In the genomic region with DNA sequence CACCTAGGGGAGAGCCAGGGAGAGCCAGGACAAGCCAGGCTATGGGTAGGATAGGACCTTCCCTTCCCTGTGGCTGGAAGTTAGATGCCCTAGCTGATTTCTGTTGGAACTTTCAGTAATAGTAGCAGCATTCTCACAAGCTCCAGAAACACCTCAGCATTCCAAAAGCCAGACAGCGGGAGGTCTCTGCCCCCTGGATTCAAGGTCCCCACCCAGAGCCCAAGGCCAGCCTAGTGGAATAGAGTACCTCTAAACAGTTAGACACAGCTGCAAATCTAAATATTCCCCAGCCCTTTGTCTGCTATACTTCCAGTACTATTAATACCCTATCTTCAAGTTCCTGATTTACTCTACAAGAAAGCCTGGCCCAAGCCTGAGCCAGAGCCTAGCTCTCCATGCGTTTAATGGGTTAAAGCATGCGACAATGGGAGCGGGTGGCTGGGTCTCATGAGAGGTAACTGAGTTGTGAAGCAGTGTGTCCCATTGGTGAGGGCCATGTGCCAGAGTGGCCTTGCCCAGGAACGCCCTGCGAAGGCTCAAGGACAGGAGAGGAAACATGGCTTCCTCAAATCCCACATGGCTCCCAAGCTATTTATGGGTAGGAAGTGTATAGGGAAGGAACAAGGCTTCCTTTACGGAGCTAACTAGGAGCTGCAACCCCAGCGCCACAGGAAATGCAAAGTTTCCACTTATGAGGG, we compare ENCODE assay signal across 10 mouse cellular contexts. TPM values are rescaled to one million over a fixed set of nuclear protein-coding genes. Genes with fewer than 3 reads are reported as not detected.
A peak's percentile ranks its signal among the peaks of the same experiment; 100 is the strongest.
DNase-seq lines count a peak whose midpoint lies in the region; ATAC-seq lines count a peak whose summit lies in the region.
"Had no signal": no experiment of that assay in that cellular context is flagged by ENCODE, and none has a peak within 500 bp of the region (broad histone marks: within the 10 kb centered on the region; RNA-seq: fewer than 3 reads in every experiment).

No protein-coding gene starts in this region.

- peak; percentile 48 for DNase-seq in R1 (ENCODE audit: low read depth, low spot score)
- peak; percentile 58 to 82 for DNase-seq in adrenal gland, postnatal 36 days
- peak; percentile 67 to 83 for DNase-seq in kidney, postnatal 25 days
- no peak for DNase-seq in midbrain, embryonic 10.5 days (ENCODE audit: low spot score)

- no peaks in the 10 kb centered on the region for H3K27me3 ChIP-seq in heart, embryonic 16.5 days (ENCODE audit: control insufficient read depth, insufficient read depth, low read length)
- no peaks in the 10 kb centered on the region for H3K27me3 ChIP-seq in forebrain, embryonic 16.5 days (replicated peaks; ENCODE audit: control insufficient read depth, insufficient read depth, low read length)
- H3K27me3 ChIP-seq in midbrain, embryonic 10.5 days (ENCODE audit: low read depth, poor library complexity, severe bottlenecking) = peaks cover 6% of the 10 kb centered on the region; the same call in 1 of the 2 replicates
- H3K27me3 ChIP-seq: liver, embryonic 15.5 days; neural tube, embryonic 15.5 days had no signal

- peak overlapping the region; percentile 87 for H3K27ac ChIP-seq in heart, embryonic 16.5 days (ENCODE audit: low read length)
- H3K27ac ChIP-seq in forebrain, embryonic 16.5 days (ENCODE audit: low read length) = no peak overlapping the region
- no peak overlapping the region for H3K27ac ChIP-seq in midbrain, embryonic 10.5 days (replicated peaks)
- H3K27ac ChIP-seq: liver, embryonic 15.5 days; neural tube, embryonic 15.5 days had no signal

- H3K9ac ChIP-seq in heart, embryonic 16.5 days (ENCODE audit: low read length) = peak overlapping the region; percentile 15
- no peak overlapping the region for H3K9ac ChIP-seq in forebrain, embryonic 16.5 days (replicated peaks; ENCODE audit: low read depth, low read length)
- H3K9ac ChIP-seq: liver, embryonic 15.5 days; neural tube, embryonic 15.5 days had no signal

- peak; percentile 59 for ATAC-seq in heart, embryonic 16.5 days (replicated peaks; ENCODE audit: extremely low read depth, insufficient read depth, low FRiP score)
- no peak for ATAC-seq in forebrain, embryonic 16.5 days
- ATAC-seq in megakaryocyte, adult 5-6 weeks (ENCODE audit: poor library complexity, severe bottlenecking) = no peak

- no peak overlapping the region for H3K4me3 ChIP-seq in heart, embryonic 16.5 days (ENCODE audit: low read length)
- no peak overlapping the region for H3K4me3 ChIP-seq in forebrain, embryonic 16.5 days (replicated peaks; ENCODE audit: low read length)
- no peak overlapping the region for H3K4me3 ChIP-seq in midbrain, embryonic 10.5 days
- H3K4me3 ChIP-seq: liver, embryonic 15.5 days; neural tube, embryonic 15.5 days had no signal

- H3K4me2 ChIP-seq in heart, embryonic 16.5 days (ENCODE audit: low read depth, low read length) = peak overlapping the region; percentile 26
- H3K4me2 ChIP-seq in forebrain, embryonic 16.5 days (ENCODE audit: low read length) = no peak overlapping the region
- H3K4me2 ChIP-seq: liver, embryonic 15.5 days; neural tube, embryonic 15.5 days had no signal

- no peaks in the 10 kb centered on the region for H3K9me3 ChIP-seq in heart, embryonic 16.5 days (replicated peaks; ENCODE audit: control insufficient read depth, low read length)
- H3K9me3 ChIP-seq in forebrain, embryonic 16.5 days (ENCODE audit: control insufficient read depth, low read length) = no peaks in the 10 kb centered on the region
- H3K9me3 ChIP-seq in midbrain, embryonic 10.5 days (replicated peaks) = no peaks in the 10 kb centered on the region
- H3K9me3 ChIP-seq: G1E; liver, embryonic 15.5 days; neural tube, embryonic 15.5 days had no signal

- peaks cover 50% of the 10 kb centered on the region for H3K4me1 ChIP-seq in heart, embryonic 16.5 days (ENCODE audit: control insufficient read depth, insufficient read depth, low read length)
- no peaks in the 10 kb centered on the region for H3K4me1 ChIP-seq in forebrain, embryonic 16.5 days (replicated peaks; ENCODE audit: control insufficient read depth, insufficient read depth, low read length)
- H3K4me1 ChIP-seq in midbrain, embryonic 10.5 days = peaks cover 19% of the 10 kb centered on the region; the same call in 1 of the 2 replicates
- H3K4me1 ChIP-seq: liver, embryonic 15.5 days had no signal

- WGBS in heart, embryonic 16.5 days = 38% methylated on average over 8 of the region's 8 CpGs
- WGBS in forebrain, embryonic 16.5 days = 89% methylated on average over 8 of the region's 8 CpGs
- WGBS in midbrain, embryonic 10.5 days = 82% methylated on average over 8 of the region's 8 CpGs

- H3K36me3 ChIP-seq in heart, embryonic 16.5 days (ENCODE audit: control insufficient read depth, insufficient read depth) = no peaks in the 10 kb centered on the region
- no peaks in the 10 kb centered on the region for H3K36me3 ChIP-seq in forebrain, embryonic 16.5 days (ENCODE audit: control insufficient read depth, insufficient read depth)
- H3K36me3 ChIP-seq in midbrain, embryonic 10.5 days = no peaks in the 10 kb centered on the region
- H3K36me3 ChIP-seq: G1E; liver, embryonic 15.5 days; neural tube, embryonic 15.5 days had no signal

RNA-seq across cellular contexts. Expression of a gene that starts 15.3 kb away (rescaled TPM):
- total RNA-seq in adrenal gland, postnatal 36 days (2021) = 100 to 1,000 TPM; 182 to 302 TPM
- polyA plus RNA-seq in heart, embryonic 16.5 days (2015; fragmentation: Nextera tagmentation; extraction: Ambion mirVana) = 80.1 and 105 TPM in 2 replicates
- 29.1 and 35.3 TPM in 2 replicates for polyA plus RNA-seq in forebrain, embryonic 16.5 days (2015; fragmentation: Nextera tagmentation; extraction: Ambion mirVana)
- 43.7 and 53.1 TPM in 2 replicates for polyA plus RNA-seq in midbrain, embryonic 10.5 days (2016; fragmentation: Nextera tagmentation; extraction: Ambion mirVana)
- 0.02 and 0.07 TPM in 2 replicates for total RNA-seq in megakaryocyte, adult 5-6 weeks (2015)
- total RNA-seq in megakaryocyte, adult 5-6 weeks (2017) = 0.15 and 0.73 TPM in 2 replicates
- polyA plus RNA-seq: G1E had no signal

RNA-seq across cellular contexts. Expression of a gene that starts 15.3 kb away (rescaled TPM):
- total RNA-seq in adrenal gland, postnatal 36 days (2021) = 100 to 1,000 TPM; 359 to 687 TPM
- 213 and 274 TPM in 2 replicates for polyA plus RNA-seq in heart, embryonic 16.5 days (2015; fragmentation: Nextera tagmentation; extraction: Ambion mirVana)
- 69.0 and 90.6 TPM in 2 replicates for polyA plus RNA-seq in forebrain, embryonic 16.5 days (2015; fragmentation: Nextera tagmentation; extraction: Ambion mirVana)
- polyA plus RNA-seq in midbrain, embryonic 10.5 days (2016; fragmentation: Nextera tagmentation; extraction: Ambion mirVana) = 113 and 146 TPM in 2 replicates
- total RNA-seq in megakaryocyte, adult 5-6 weeks (2015) = 0.30 and 1.3 TPM in 2 replicates
- total RNA-seq in megakaryocyte, adult 5-6 weeks (2017) = 0.04 and 1.1 TPM in 2 replicates
- polyA plus RNA-seq: G1E had no signal
